Mouse (Mus musculus) central nervous system, embryonic 11.5 days (tissue): ENCODE measurements around the gene Sfxn5. TPM values are rescaled to one million over a fixed set of nuclear protein-coding genes. Genes with fewer than 3 reads are reported as not detected.

Source experiments
- polyA plus RNA-seq: library from polyadenylated mRNA; depleted of rRNA; stranded (reverse); fragments of >200 nt; gene quantifications from 2 replicates; pipeline ENCODE4 v1.2.3, GENCODE M21; 2012; rRNA removed

Gene Sfxn5
- 6.1 and 6.3 TPM in 2 replicates for polyA plus RNA-seq

GRCm38 (mm10) chr6:85333000-85333669 is at the start of gene Sfxn5:
Gene Sfxn5, minus strand, starts transcription at chr6:85333422.

DNA sequence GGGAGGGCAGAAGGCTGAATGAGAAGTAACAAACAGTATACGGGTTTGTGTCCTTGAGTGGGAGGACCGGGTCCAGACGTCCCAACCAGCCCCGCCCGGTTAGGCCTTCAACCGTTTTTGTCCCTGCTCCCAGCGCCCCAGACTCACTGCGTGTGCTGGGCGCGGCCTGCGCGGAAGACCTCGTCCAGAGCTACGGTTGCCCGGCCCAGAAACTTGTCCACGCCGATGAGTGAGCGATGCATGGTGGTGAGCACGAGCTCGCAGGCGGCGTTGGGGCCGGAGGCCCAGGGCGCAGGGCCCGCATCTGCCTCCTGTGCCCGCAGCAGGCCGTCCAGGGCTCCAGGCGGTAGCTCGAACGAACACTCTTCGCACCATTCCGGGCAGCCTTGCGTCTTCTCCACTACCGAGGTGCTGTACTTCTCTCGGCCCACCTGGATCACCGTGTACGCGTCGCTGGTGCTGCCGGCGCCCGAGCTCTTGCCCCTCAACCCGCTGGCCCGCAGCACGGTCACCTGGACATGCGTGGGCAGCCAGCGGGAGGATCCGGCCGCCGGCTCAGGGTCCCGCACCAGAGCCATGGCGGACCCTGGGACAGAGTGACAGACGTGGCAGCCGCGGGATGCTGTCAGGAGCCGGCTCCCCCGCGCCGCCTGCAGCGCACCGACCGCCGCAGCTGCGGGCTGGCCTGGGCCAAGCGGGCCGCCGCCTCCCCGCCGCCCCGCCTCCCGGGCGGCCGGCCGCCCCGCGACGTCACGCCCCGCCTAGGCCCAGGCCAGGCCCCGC is 40.9 kb upstream of the Sfxn5 start, which contains the start of gene Rab11fip5:
Rab11fip5 (minus strand) TSS at position 684 of the 783 bp plus-strand sequence.

DNA sequence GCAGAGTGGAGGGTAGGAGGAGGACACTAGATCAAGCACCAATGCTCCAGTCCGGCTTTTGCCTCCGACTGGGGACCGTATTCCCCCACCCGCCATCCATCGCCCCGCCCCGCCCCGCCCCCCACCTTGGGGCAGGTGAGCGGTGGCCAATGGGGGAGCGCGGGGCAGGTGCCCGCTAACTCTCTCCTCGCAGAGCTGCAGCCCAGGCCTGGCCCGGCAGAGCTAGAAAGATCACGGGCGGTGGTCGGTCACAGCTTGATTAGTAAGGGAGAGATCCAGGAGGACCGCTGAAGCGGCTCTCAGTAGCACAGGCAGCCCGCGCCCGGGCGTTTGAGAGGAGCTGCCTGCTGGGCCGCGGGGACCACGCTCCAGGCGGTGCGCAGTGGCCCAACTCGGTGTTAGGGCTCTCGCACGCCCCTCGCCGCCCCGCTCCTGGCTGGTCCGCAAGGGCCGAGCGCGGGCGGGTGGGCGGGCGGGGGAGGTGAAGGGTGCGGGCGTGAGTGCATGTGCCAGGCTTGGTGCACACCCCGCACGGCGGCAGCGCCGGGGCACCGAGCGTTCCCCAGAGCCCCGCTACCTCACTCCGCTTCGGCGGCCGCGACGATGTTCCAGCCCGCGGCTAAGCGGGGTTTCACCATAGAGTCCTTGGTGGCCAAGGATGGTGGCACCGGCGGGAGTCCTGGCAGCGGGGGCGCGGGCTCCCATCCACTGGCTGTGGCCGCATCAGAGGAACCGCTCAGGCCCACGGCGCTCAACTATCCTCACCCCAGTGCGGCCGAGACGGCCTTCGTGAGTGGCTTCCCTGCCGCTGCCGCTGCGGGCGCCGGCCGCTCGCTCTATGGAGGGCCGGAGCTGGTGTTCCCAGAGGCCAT is 145.6 kb downstream of the Sfxn5 start, which contains the start of gene Emx1:
Emx1 (plus strand) TSS at position 99 of the 872 bp plus-strand sequence.

Other genes with a start within 250 kb of the Sfxn5 start
- 17.1 and 26.7 TPM in 2 replicates for gene Spr, start 195.7 kb downstream of the Sfxn5 start, polyA plus RNA-seq
- gene Emx1, start 146.0 kb downstream of the Sfxn5 start, polyA plus RNA-seq, result 13.8 and 22.6 TPM in 2 replicates
- 5.7 and 7.0 TPM in 2 replicates for gene Rab11fip5, start 41.2 kb upstream of the Sfxn5 start, polyA plus RNA-seq
- not detected in 2 replicates for gene Noto, start 90.5 kb upstream of the Sfxn5 start, polyA plus RNA-seq
- 63.7 and 90.4 TPM in 2 replicates for gene Smyd5, start 98.6 kb upstream of the Sfxn5 start, polyA plus RNA-seq
- gene Cct7, start 118.1 kb upstream of the Sfxn5 start, polyA plus RNA-seq, result 376 and 500 TPM in 2 replicates
- gene Pradc1, start 118.5 kb upstream of the Sfxn5 start, polyA plus RNA-seq, result 16.1 and 22.2 TPM in 2 replicates
- gene Fbxo41, start 169.6 kb upstream of the Sfxn5 start, polyA plus RNA-seq, result 2.9 and 3.3 TPM in 2 replicates
- gene Egr4, start 180.2 kb upstream of the Sfxn5 start, polyA plus RNA-seq, result 0.05 TPM in 1 of 2 replicates, not detected in the other